Mouse (Mus musculus): ENCODE results near the gene Tes3-ps.

Gene Tes3-ps

DNA sequence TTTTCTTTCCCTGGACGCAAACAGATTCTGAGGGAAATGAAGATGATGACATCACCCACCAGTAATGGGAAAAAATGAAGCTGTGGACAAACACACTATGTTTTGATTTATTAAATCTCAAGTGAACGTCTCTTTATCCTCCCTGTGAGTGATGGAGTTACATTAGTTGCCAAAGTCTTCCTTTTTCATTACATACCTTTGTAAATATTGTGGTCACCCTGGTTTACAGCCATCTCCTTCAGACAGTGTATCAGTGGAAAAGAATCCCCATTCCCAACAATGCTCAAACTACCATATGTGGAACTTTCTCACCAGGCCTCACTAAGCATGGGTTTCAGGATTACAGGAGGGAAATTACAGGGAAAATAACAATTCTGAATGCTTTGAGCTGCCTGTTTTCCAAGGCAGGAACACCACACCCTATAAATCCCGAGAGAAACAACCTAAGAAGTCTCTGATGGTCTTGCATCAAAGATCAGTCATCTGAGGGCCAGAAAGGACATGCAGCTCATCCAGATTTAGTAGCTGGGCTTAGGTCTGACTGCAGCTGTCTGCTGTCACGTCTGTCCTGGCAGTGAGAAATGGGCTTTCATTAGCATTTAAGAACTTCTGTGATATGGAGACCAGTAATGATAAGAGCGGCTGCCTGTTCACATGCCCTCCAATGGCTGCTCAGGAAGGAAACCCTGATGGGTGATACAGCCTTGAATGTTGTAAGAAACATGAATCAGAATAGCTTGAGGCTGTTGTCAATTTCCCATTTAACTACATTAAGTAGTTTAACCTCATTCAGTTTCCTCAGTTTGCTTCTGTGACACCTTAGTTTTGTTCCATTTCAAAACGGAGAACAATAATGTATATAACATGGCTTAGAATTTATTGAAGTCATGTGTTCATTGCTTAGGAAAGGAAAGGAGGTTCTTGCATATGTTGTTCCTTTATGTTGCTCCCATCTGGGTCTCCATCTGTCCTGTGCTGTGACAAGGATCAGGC is at the start of gene Tes3-ps:
Gene Tes3-ps (plus strand): TSS at position 943 of the 993 bp plus-strand sequence.
- no peak for DNase-seq (ENCODE audit: low read depth, low spot score)

DNA sequence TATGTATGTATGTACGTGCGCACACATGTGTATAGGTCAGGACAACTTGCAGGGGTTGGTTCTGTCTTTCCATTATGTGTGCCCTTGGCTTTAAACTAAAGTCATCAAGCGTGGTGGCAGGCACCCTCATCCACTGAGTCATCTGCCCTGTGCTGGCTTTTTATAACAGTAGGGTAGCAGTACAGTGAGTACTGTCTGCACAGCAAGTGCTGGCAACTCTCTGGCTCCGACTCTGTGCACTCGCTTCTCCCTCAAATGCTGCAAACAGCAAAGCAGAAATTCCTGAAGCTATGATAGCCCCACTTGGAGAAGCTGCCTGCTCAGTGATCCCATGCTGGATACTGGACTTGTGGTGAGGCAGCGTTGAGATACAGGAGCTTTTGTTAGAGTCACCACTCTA is 48.7 kb upstream of the Tes3-ps start:
- no peak for DNase-seq (ENCODE audit: low read depth, low spot score)

DNA sequence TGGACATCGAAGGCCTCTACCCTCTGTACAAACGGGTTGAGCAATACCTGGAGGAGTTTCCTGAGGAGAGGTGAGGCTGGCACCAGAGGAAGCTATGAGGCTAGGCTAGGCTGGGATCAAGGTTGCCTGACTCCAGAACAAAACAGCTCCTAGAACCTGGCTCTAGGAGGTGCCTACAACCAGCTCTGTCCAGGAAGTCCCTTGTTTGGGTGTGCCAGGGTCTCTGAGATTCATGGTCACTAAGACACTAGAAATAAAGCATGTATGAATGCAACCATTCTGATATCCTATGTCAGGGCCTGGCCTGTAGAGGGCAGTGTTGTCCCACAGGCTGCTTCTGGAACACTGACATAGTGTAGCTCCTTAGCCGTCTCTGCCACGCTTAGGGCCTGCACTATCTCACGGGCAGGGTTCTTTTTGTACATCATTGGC is 43.8 kb upstream of the Tes3-ps start:
- DNase-seq (ENCODE audit: low read depth, low spot score): peak; percentile 85

DNA sequence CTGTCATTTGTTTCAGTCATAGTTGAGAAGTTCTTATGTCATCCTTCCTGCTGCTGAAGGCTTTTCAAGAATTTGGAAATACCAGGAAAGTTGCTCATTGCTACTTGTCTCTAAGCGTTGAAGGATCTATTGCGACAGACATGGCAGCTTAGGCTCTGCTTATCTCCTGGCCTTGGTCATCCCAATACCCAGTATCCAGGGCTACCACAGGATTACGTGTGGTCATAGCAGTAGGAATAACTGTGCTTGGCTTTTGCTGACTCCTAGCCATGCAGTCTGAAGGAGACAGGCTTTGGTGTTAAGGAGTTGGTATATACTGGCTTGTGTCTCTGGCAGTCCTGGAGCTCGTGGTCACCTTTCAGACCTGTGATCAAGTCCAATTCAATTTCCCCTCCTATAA is 32.8 kb upstream of the Tes3-ps start:
- no peak for DNase-seq (ENCODE audit: low read depth, low spot score)

DNA sequence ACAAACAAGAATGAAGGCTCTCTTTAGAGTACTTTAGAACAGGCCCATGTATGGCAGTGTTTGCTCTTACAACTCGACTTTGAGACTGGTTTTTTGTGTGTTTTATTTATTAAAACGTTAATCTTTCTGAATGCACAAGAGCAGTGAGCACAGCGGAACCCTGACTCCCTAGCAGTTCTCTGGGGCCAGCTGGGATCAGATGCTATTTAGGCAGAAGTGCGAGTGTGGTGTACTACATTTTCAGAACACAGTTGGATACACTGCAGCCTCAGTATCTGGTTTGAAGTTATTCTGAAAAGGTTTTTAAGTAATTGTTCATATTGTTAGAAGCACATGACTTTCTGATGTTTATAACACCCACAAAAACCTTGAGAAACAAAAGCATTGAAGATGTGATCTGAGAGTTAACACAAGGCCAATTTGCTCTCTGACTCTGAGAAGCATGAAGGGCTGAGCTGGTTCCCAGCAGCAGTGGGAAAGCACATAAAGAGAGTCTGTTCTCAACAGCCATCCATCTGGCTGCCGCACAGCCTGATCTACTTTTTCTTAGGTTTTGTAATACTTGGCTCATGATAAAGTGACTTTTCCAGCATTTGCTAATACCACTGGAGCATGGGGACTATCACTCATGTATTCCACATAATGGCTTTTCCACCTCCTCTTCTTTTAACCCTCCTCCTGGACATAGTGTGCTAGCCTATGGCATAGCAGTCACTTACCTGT is 32.3 kb upstream of the Tes3-ps start:
- DNase-seq (ENCODE audit: low read depth, low spot score): no peak

DNA sequence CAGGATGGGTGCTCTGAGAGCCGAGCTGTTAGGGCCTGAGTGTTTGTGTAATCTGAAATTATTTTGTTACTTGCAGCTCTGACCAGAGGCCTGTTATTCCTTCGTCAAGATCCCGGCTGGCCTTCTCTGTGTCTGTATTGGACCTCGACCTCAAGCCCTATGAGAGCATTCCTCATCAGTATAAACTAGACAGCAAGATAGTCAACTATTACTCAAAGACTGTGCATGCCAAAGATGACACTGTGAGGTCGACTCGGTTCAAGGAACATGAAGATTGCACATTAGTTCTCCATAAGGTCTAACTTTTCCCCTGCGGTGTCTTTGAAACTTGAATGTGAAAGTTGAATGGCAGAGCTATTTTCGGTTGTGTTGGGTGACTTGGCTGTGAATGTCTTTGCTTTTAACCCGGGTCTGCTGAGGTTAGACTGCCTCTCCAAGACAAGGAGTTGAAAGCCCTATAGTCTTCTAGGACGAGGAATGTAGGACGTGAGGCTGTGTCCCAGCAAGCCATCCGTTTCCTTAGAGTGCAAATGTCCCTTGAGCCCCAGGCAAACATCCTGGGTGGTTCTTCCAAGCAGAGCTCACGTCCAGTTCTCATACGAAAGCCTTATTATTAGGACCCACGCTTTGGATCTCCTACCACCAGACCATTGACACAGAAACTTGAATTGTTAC is 31.5 kb upstream of the Tes3-ps start:
- DNase-seq (ENCODE audit: low read depth, low spot score): no peak

DNA sequence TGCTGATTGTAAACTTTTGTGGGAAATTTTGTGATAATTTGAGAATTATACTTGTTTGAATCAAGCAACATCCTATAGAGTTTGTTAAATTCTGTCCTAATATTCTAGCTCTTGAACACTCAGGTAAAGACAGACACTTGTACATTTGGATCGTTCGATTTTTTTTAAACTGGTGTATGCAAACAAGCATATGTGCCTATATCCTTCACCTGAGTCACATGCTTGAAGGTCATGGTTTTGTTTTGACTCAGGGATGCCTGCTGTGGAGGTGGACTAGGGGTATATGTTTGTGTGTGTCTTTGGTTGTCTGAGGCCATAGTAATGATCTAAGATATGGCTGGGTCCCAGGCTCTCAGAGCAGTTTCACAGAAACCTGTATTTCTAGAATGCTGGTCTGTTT is 30.2 kb upstream of the Tes3-ps start:
- DNase-seq (ENCODE audit: low read depth, low spot score): no peak

DNA sequence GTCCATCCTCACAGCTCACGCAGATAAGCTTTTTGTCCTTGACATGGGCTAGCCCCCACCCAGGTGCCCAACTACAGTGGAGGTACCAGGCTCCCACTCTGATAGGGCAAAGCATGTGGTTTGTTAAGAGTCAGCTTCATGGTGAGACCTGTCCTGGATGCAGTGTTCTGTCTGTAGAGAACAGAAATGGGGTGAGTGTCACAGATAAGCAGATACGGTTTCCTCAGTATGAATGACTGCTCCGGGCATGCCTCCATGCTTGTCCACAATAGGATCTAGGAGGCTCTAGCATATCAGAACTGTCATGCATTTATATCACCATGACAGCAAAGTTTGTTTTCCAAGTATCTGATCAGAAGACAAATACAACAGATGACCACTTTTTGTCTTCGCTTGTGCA is 27.2 kb upstream of the Tes3-ps start:
- DNase-seq (ENCODE audit: low read depth, low spot score): no peak

DNA sequence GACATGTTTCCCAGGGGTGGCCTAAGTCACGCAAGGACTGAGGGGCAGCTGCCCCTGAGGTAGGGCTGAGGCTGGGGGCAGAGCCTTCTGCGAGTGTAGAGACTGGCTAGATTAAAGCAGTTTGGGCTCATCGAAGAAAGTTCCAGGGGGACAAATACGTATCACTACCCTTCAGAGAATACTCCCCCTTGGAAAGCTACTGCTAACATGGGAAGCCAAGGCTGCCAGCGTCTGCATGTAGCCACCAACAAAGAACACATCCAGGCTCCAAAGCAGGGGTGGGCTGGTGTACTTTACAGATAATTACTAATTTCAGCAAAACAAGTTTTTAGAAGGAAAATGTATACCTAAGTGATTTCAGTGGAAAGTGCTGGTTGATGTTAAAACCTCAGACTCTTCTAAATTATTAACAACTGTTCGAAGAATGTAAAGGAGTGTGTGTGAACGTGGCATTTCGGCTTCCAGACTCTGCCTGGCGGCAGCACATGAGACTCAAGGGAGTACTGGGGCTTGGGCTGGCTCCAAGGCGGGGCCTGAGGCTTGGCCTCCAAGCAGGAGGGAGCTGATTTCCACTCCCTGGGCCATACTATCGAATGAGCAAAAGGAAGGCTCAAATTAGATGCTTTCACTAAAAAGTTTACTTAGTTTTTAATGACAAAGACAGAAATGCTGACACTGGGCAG is 26.6 kb upstream of the Tes3-ps start:
- DNase-seq (ENCODE audit: low read depth, low spot score): no peak

DNA sequence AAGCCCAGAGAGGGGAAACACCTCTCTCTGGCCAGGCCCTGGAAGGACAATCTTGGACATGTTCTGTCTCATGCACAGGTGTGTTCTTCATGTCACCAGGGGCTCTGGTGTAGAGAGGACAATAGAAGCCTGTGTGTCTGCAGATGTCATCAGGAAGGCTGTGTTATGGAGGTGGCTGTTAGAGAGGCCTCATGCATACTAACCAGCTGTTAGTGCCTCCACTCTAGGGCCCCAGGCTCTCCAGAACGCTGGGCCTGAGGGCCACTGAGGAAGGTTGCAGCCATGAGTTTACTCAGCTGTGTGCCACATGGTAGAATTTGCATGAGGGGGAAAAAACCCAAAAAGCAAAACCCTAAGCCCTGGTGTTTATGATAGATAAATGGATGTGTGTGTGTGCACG is 25.5 kb upstream of the Tes3-ps start:
- DNase-seq (ENCODE audit: low read depth, low spot score): no peak

DNA sequence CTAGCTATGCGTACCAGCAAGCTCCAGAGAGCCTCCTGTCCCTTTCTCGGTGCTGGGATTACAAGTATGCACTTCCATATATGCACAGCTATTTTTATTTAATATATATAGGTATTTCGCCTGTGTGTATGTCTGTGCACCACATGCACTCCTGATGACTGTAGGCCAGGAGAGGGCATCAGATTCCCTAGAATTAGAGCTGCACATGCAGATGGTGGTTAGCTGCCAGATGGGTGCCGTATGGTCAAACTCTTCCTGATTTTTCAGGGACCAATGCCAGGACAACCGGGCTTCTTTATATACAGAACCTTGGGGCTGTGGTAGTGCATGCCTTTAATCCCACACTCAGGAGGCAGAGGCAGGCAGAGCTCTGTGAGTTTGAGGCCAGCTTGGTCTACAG is 24.1 kb upstream of the Tes3-ps start:
- DNase-seq (ENCODE audit: low read depth, low spot score): no peak

DNA sequence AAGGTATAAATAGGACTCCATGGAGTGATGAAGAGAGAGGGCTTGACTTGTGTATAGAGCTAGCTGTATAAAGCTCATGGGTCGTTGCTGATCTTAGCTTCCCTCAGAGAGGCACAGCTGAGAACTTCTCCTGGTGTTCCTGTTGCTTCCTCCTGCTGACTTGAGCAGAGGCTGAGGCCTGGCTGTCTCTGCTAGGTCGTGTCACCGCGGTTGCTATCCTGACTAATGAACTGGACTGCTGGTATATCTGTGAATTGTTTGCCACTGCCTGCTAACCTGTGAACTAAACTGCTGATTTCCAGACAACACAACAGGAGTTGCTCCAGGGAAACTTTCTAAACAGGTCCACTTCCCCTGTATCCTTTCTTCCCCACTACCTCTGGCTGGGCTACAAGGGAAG is 22.8 kb upstream of the Tes3-ps start:
- no peak for DNase-seq (ENCODE audit: low read depth, low spot score)

DNA sequence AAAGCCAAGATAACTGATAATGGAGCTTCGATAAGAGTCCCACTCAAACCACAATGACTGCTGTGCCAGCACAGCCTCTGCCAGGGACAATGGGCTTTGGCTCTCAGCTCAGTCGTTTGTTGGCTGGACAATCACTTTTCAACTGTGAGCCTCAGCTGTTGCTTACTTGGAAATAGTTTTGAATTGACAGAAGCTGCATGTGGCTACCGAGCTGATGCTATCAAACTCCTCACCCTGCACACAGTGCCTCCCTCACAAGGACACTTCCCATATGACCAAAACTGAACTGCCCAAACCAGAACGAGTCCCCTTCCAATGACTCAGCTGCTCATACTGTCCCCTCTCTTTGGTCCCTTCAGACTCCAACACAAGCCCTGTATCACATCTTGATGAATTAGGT is 22.3 kb upstream of the Tes3-ps start:
- DNase-seq (ENCODE audit: low read depth, low spot score): no peak

DNA sequence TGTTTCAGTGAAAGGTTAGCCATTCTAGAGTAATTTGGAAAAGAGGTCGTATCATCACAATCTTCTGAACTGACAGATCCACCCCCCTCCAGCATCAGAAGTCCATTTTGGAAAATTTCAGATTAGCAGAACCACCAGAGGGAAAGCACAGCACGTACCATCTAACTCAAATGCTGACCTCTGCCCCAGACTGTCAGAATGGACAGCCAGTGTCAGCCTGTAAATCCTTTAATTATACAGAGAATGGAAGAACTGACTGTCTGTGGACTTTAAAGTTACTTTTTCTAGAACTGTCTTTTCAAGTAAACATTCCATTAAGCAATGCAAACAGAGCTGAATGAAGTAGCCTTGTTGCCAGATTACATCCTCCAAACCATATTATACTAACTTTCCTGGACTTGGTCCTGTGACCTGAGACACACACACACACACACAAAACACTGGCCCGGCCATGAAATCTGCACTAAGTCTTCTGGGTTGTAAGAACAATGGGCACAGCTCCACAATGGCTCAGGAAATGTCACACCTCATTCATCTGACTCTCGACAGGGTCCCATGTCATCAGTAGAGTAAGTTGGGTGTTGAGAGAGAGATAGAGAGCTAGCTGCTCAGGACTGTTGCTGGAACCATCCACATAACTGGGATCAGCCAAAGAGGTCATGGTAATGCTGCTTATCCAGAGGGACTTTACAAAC is 21.0 kb upstream of the Tes3-ps start:
- no peak for DNase-seq (ENCODE audit: low read depth, low spot score)

DNA sequence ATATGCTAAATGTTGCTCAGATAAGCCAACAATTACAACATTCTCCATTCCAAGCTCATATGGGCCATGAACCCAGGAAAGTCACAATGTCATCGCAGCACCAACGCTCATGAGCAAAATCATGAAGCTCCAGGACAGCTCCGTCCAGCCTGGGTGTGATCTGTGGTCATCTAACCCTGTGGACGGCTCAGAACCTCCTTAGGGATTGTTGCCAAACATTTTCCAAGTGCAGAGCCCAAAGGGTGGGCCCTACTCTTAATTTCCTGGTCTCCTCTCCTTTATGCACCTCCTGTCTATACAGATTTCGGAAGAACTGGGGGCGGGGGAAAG is 20.5 kb upstream of the Tes3-ps start:
- no peak for DNase-seq (ENCODE audit: low read depth, low spot score)

DNA sequence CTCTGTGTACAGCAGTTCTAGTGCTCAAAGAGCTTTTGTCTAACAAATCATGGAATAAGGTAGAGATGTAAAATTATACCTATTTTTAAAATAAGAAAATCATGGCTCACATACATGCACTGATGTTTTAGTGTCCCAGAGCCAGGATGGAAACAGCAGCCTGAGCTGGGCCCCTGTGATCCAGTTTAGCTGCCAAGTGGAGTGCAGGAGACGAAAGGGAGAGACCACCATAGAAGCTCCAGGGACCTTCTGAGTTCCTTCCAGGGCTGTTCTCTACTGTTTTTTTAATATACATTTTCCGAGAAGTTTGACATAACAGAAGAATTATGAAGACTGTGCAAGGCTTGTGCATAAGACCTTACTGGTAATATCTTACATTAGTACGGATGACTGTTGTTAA is 15.2 kb upstream of the Tes3-ps start:
- no peak for DNase-seq (ENCODE audit: low read depth, low spot score)

DNA sequence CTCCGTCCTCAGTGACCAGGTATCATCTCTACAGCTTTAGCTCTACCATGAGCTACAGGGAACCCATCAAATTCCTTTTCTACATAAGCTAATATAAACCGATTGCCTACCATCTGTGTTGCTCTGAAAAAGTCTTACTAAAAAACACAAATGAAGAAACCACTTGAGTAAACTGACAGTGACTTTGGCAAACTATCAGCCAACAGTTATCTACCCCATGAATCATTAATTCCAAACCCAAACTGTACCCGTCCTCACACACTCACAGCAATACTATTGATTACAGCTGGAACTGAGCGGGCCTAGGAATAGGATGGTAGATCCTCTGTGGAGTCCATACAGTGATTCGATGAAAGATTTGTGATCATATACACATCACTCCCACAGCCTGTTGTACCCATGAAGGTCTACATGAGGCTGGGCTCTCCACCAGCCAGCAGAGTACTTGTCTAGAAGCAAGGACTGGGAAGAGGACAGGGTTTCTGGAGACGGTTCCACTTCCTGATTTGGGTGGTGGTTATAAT is 14.2 kb upstream of the Tes3-ps start:
- DNase-seq (ENCODE audit: low read depth, low spot score): no peak

DNA sequence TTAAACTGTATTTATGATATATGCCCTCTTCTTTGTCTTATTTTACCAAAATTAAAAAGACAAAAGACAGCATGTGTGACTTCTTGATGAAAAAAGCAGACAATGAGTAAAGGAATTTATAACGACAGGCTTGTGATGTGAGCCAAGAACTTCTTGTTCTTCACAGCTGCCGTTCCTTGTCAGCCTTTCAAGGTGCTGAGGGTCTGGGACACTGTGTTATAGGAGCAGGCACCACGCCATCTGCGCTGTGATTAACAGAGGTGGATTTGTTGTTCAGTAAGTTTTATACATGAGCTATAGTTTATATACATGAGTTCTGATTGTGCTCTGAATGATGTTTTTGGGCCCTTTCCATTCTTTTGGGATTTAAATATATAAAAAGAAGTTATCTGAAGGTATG is 13.7 kb upstream of the Tes3-ps start:
- no peak for DNase-seq (ENCODE audit: low read depth, low spot score)

DNA sequence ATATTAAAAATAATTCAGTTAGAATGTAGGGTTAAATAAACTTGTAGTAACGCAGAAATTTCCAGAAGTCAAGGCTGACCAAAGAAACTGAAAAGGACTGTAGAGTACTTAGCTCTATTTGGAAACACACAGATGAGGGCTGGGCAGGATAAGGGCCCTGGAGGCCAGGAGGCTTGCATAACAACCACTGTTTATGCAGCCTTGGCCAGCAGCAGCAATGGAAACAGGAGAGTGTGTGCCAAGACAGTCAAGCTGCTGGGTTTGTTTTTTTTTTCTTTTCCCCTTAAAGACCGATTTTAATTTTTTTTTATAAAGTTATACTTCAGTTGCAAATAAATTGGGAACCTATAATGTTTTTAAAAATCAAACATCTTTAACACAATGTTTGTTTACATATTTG is 13.1 kb upstream of the Tes3-ps start:
- no peak for DNase-seq (ENCODE audit: low read depth, low spot score)

DNA sequence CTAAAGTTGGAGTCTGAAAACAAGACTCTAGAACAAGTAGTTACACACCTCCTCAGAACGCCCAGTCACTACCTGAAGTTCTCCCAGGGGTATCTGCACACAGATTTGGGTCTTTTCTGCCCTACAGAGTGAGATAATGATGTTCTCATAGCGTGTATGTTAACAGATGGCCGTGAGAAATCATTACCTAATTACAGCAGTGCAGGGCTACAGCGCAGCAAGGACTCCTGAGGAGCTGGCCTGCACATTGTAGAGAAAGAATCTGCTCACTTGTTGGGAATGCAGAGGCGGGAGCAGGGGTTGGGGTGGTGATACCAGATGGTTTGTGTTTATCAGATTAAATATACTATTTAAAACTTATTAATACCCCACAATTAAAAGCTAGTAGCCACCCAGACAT is 12.6 kb upstream of the Tes3-ps start:
- no peak for DNase-seq (ENCODE audit: low read depth, low spot score)

DNA sequence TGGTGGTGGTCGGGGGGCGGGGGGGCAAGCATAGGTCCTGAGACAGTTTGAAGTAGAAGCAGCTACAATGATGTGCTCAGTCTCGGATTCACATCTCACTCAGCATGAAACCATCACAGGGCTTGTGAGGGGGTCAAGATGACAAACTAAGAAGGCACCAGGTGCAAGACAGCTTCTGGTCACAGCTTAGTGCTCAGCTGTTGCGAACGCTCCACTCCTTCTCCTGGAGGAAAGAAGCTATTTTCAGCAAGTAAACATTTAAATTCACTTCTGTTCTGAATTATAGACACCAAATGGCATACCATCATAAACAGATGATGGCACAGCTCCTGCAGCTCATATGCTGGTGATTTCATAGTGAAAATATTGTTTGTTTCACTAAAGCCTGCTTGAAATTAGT is 7.7 kb upstream of the Tes3-ps start:
- no peak for DNase-seq (ENCODE audit: low read depth, low spot score)
